Mouse (Mus musculus) lung, postnatal 0 days (tissue): ENCODE measurements around the gene Galm.

ENCODE experiments used
- CTCF ChIP-seq: IDR thresholded peaks from 2 replicates; pipeline ENCODE4 v1.5.1; 2016; ENCODE audit warnings: antibody characterized with exemption, mild to moderate bottlenecking
- EP300 ChIP-seq: IDR thresholded peaks from 2 replicates; pipeline ENCODE4 v1.6.1; 2016; ENCODE audit warnings: antibody characterized with exemption, mild to moderate bottlenecking, control low read depth

DNA sequence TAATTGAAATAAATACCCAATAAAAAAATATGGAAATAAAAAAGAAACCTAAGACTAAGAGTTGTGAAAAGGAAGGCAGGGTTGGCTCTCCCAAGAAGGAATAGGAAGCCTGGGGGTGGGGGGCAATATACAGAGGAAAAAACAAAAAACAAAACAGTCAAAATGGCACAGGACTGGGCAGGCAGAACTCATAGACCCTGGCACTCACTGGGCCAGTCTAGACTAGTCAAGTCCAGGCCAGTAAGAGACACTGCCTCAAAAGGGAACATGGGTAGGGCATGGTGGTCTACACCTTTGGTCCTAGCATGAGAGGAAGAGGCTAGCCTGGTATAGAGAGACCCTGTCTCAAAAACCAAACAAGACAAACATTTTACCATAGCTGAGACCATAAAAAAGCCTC lies 53.2 kb downstream of the Galm start:
- TF ChIP-seq CTCF, result no peak
- TF ChIP-seq EP300, result no peak
